Comparison of ENCODE assay signal across 8 mouse cellular contexts in the genomic region with DNA sequence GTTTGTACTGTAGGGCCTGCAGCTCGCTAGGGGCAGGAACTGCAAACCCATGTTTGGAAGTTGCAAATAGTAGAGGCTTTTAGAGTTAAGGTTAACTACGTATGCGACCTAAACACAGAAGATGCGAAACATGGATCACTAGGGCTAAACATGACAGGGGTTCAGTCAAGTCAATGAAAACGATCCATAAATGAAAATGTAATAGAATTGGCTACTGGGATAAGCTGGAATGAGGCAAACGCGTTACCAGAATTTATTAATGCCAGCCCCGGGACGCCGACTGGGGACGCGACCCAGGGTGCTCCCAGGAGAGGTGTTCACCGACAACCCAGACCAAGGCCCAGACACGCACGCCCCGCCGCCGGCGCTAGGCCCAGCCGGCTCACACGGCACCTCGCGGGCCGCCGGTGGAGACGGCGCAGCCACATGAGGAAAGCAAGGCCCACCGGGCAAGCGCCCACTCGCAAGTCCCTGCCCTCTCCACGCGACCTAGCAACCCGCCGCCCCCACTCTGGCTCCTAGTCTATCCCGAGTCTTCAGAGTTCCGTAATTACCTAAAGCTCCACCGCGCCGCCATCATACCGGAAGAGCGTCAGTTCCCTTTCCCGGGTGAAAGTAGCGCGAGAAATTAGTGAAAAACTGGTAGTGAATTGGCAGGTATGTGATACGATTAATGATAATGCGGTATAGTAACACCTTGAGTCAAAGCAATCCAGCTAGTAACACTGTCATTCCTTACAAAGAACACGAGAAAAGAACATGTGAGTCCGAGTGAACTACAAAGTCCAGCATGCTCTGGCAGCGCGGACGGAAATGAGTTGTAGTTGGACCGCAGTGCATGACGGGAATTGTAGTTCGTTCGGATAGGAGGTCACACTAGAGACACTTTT. TPM values are rescaled to one million over a fixed set of nuclear protein-coding genes. Genes with fewer than 3 reads are reported as not detected.
A peak's percentile ranks its signal among the peaks of the same experiment; 100 is the strongest.
DNase-seq lines count a peak whose midpoint lies in the region; ATAC-seq lines count a peak whose summit lies in the region.

A gene (minus strand): TSS at position 780 of the 890 bp plus-strand sequence.

- no peaks in the 10 kb centered on the region for H3K9me3 ChIP-seq in heart, embryonic 10.5 days
- no peaks in the 10 kb centered on the region for H3K9me3 ChIP-seq in kidney, embryonic 15.5 days (replicated peaks)

- H3K4me3 ChIP-seq in heart, embryonic 10.5 days = peak within 1 kb of the TSS; percentile 71
- peak within 1 kb of the TSS; percentile 86 for H3K4me3 ChIP-seq in kidney, embryonic 15.5 days (replicated peaks)

- peak within 1 kb of the TSS; percentile 75 for H3K4me2 ChIP-seq in kidney, embryonic 15.5 days

- peak within 1 kb of the TSS; percentile 90 for H3K27ac ChIP-seq in heart, embryonic 10.5 days
- H3K27ac ChIP-seq in kidney, embryonic 15.5 days = peak within 1 kb of the TSS; percentile 85

- DNase-seq in B cell, adult 2 months = peak; percentile 91 to 92
- DNase-seq in brain, adult 2 months (ENCODE audit: low read depth, low spot score) = peak; percentile 98
- DNase-seq in heart, embryonic 10.5 days (ENCODE audit: low spot score) = peak; percentile 93
- DNase-seq in liver = peak; percentile 86
- DNase-seq in spleen, postnatal 4 days (ENCODE audit: low spot score in 2 of 2) = peak; percentile 82 to 95

- WGBS in heart, embryonic 10.5 days = under 1% methylated on average over 55 of the region's 55 CpGs
- under 1% methylated on average over 55 of the region's 55 CpGs for WGBS in kidney, embryonic 15.5 days

- H3K27me3 ChIP-seq in heart, embryonic 10.5 days (ENCODE audit: insufficient read depth, poor library complexity, severe bottlenecking) = no peaks in the 10 kb centered on the region
- no peaks in the 10 kb centered on the region for H3K27me3 ChIP-seq in kidney, embryonic 15.5 days

- H3K36me3 ChIP-seq in heart, embryonic 10.5 days = no peaks in the 10 kb centered on the region
- H3K36me3 ChIP-seq in kidney, embryonic 15.5 days = no peaks in the 10 kb centered on the region

- peaks cover 6% of the 10 kb centered on the region; the same call in 1 of the 2 replicates for H3K4me1 ChIP-seq in heart, embryonic 10.5 days
- peaks cover 8% of the 10 kb centered on the region for H3K4me1 ChIP-seq in kidney, embryonic 15.5 days

- ATAC-seq in erythroblast, adult 5-6 weeks (replicated peaks; ENCODE audit: low FRiP score, poor library complexity, severe bottlenecking) = peak; percentile 99
- peak; percentile 95 for ATAC-seq in kidney, embryonic 15.5 days (replicated peaks; ENCODE audit: low FRiP score)
- peak; percentile 91 for ATAC-seq in monocyte, adult 5-6 weeks (replicated peaks; ENCODE audit: insufficient number of reproducible peaks, low FRiP score, low TSS enrichment, poor library complexity, severe bottlenecking)

- peak within 1 kb of the TSS; percentile 95 for H3K9ac ChIP-seq in kidney, embryonic 15.5 days

RNA-seq across cellular contexts. Expression of the gene that starts here (rescaled TPM):
- total RNA-seq in erythroblast, adult 5-6 weeks (2015; ENCODE audit: low replicate concordance) = 7.7 and 10.4 TPM in 2 replicates
- total RNA-seq in erythroblast, adult 5-6 weeks (2017; ENCODE audit: low replicate concordance) = 18.1 and 21.6 TPM in 2 replicates
- polyA plus RNA-seq in heart, embryonic 10.5 days (2016; fragmentation: Nextera tagmentation; extraction: Ambion mirVana) = 23.4 and 30.3 TPM in 2 replicates
- 33.6 and 34.8 TPM in 2 replicates for polyA plus RNA-seq in kidney, embryonic 15.5 days (2015; fragmentation: Nextera tagmentation; extraction: Ambion mirVana)
- total RNA-seq in monocyte, adult 5-6 weeks (2017) = 72.8 to 103 TPM (median 89.6 TPM) in 3 replicates

Comparison
In these comparisons a context has a peak if more than half of its experiments do, and no peak if none do; other contexts are left out.
1. Peak in every context shown above with its lines: DNase-seq, ATAC-seq, H3K4me3 ChIP-seq and H3K27ac ChIP-seq.